ENCODE assay signal across 8 mouse cellular contexts in the genomic region with DNA sequence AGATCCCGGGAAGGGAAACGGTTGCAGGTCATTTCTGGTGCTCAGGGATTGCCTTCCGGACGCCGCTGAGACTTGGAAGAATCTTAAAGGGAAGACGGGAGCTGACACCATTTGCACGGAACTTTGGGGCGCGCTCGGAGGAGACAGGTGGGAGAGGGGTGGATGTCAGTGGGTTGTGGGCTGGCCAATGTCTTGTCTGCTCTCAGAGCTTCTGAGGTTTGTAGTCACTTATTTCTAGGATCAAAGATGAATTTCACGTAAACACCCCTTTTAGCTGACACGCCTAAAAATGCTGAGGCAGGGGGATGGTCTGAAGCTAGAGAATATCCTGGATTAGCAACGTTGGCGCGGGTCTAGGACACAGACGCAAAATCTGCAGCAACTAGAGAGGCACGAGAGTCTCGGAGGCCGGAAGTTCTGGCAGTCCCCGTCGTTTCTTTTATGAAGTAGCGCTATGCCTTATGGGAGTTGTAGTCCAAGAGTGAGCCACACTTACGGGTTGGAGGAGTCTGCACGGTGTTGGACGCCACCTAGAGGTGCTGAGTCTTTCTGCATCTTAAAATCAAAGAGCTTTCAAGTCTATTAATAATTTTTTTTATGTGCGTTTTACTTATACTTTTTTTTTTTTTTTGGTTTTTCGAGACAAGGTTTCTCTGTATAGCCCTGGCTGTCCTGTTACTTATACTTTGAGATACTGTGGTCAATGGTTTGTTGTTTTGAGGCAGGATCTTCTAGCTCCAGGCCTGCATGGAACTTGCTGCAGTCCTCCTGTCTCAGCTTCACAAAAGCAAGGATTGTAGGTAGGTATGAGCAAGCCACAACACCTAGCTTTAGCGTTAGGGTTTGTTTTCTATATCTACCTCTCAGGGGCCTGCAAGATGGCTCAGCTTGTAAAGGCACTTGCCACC. TPM values are rescaled to one million over a fixed set of nuclear protein-coding genes. Genes with fewer than 3 reads are reported as not detected.
DNase-seq lines count a peak whose midpoint lies in the region; ATAC-seq and TF ChIP-seq lines count a peak whose summit lies in the region.

A gene (plus strand): TSS at position 72 of the 908 bp plus-strand sequence.

- H3K9me3 ChIP-seq in hindbrain, embryonic 10.5 days, result no peaks in the 10 kb centered on the region
- H3K9me3 ChIP-seq in lung, postnatal 0 days (ENCODE audit: low read length), result no peaks in the 10 kb centered on the region

- no peak for TF ChIP-seq EP300 in lung, postnatal 0 days (IDR thresholded peaks at IDR 0.05)

- H3K4me2 ChIP-seq in lung, postnatal 0 days (replicated peaks; ENCODE audit: low read depth, low read length), result peak within 1 kb of the TSS; percentile 77

- ATAC-seq in frontal cortex, adult (ENCODE audit: low TSS enrichment), result peak; percentile 92
- ATAC-seq in lung, postnatal 0 days, result peak; percentile 96

- H3K4me3 ChIP-seq in hindbrain, embryonic 10.5 days, result peak within 1 kb of the TSS; percentile 64
- peak within 1 kb of the TSS; percentile 56 for H3K4me3 ChIP-seq in lung, postnatal 0 days (ENCODE audit: low read depth, low read length)

- peaks cover 12% of the 10 kb centered on the region for H3K27me3 ChIP-seq in hindbrain, embryonic 10.5 days (ENCODE audit: insufficient read depth, poor library complexity, severe bottlenecking)
- no peaks in the 10 kb centered on the region for H3K27me3 ChIP-seq in lung, postnatal 0 days (replicated peaks; ENCODE audit: insufficient read depth, low read length)

- H3K4me1 ChIP-seq in hindbrain, embryonic 10.5 days (replicated peaks), result peaks cover 8% of the 10 kb centered on the region
- 0 out of 2 replicates have a peak, but pooled peaks cover 7% of the 10 kb centered on the region for H3K4me1 ChIP-seq in lung, postnatal 0 days (ENCODE audit: insufficient read depth, low read depth, low read length)

- DNase-seq in MN1 (ENCODE audit: low spot score), result peak; percentile 97
- peak; percentile 92 for DNase-seq in cerebellum, adult 9-10 months
- peak; percentile 87 for DNase-seq in hindbrain, embryonic 10.5 days (ENCODE audit: low spot score)
- DNase-seq in layer of hippocampus, adult 9-11 months, result peak; percentile 92
- peak; percentile 99 for DNase-seq in lung, postnatal 0 days (ENCODE audit: low spot score)
- DNase-seq in ovary, postnatal 14 days (ENCODE audit: low spot score), result peak; percentile 61
- peak; percentile 86 for DNase-seq in thymus, postnatal 14 days

- TF ChIP-seq CTCF in lung, postnatal 0 days (IDR thresholded peaks at IDR 0.05), result peak; percentile 82

- peak within 1 kb of the TSS; percentile 44; the same call in 1 of the 2 replicates for H3K9ac ChIP-seq in lung, postnatal 0 days (replicated peaks; ENCODE audit: low read depth)

- under 1% methylated on average over 28 of the region's 28 CpGs for WGBS in hindbrain, embryonic 10.5 days
- under 1% methylated on average over 28 of the region's 28 CpGs for WGBS in lung, postnatal 0 days

- peak within 1 kb of the TSS; percentile 78 for H3K27ac ChIP-seq in hindbrain, embryonic 10.5 days
- peak within 1 kb of the TSS; percentile 44 for H3K27ac ChIP-seq in lung, postnatal 0 days (ENCODE audit: low read length)

- H3K36me3 ChIP-seq in hindbrain, embryonic 10.5 days, result no peaks in the 10 kb centered on the region
- H3K36me3 ChIP-seq in lung, postnatal 0 days (ENCODE audit: insufficient read depth, low read length), result no peaks in the 10 kb centered on the region

RNA-seq across cellular contexts. Expression of the gene that starts here (rescaled TPM):
- 12.5 and 13.4 TPM in 2 replicates for polyA plus RNA-seq in hindbrain, embryonic 10.5 days (2016; fragmentation: Nextera tagmentation; extraction: Ambion mirVana)
- polyA plus RNA-seq in lung, postnatal 0 days (2015; fragmentation: Nextera tagmentation; extraction: Ambion mirVana), result 18.4 and 20.0 TPM in 2 replicates

Comparison
In these comparisons a context has a peak if more than half of its experiments do, and no peak if none do; other contexts are left out.
1. Peak in every context shown above with its lines: DNase-seq, ATAC-seq, H3K4me3 ChIP-seq and H3K27ac ChIP-seq.